In genomic region chr3:69542962-69543361, GRCm38 (mm10) we compare ENCODE assay signal across 10 mouse cellular contexts. TPM values are rescaled to one million over a fixed set of nuclear protein-coding genes. Genes with fewer than 3 reads are reported as not detected.
DNase-seq lines count a peak whose midpoint lies in the region; ATAC-seq and TF ChIP-seq lines count a peak whose summit lies in the region.
"Had no signal": no experiment of that assay in that cellular context is flagged by ENCODE, and none has a peak within 500 bp of the region (broad histone marks: within the 10 kb centered on the region; RNA-seq: fewer than 3 reads in every experiment).

No protein-coding gene starts in this region.

- no peak overlapping the region for H3K9ac ChIP-seq in hindbrain, embryonic 15.5 days
- no peak overlapping the region for H3K9ac ChIP-seq in intestine, postnatal 0 days (ENCODE audit: low read depth, low read length)
- H3K9ac ChIP-seq: heart, embryonic 15.5 days; stomach, embryonic 15.5 days had no signal

- no peaks in the 10 kb centered on the region for H3K9me3 ChIP-seq in hindbrain, embryonic 15.5 days
- no peaks in the 10 kb centered on the region for H3K9me3 ChIP-seq in intestine, postnatal 0 days (ENCODE audit: control insufficient read depth)
- H3K9me3 ChIP-seq: heart, embryonic 15.5 days; stomach, embryonic 15.5 days had no signal

- H3K4me3 ChIP-seq in hindbrain, embryonic 15.5 days, result no peak overlapping the region
- no peak overlapping the region for H3K4me3 ChIP-seq in intestine, postnatal 0 days (ENCODE audit: low read depth, low read length)
- H3K4me3 ChIP-seq: heart, embryonic 15.5 days; stomach, embryonic 15.5 days had no signal

- DNase-seq in lung, adult 18-20 months, result peak; percentile 14 to 38
- DNase-seq in lung, postnatal 4 days, result no peak
- peak; percentile 80 for DNase-seq in cerebellum, adult 9-10 months
- peak; percentile 36 for DNase-seq in lung, postnatal 36 days
- DNase-seq in heart, postnatal 25 days (ENCODE audit: low spot score), result no peak
- DNase-seq in heart, adult 8-10 months (ENCODE audit: low spot score), result no peak

- no peak for TF ChIP-seq CTCF in intestine, postnatal 0 days (IDR thresholded peaks at IDR 0.05; ENCODE audit: low read depth)

- H3K27me3 ChIP-seq in hindbrain, embryonic 15.5 days, result no peaks in the 10 kb centered on the region
- H3K27me3 ChIP-seq in intestine, postnatal 0 days (replicated peaks; ENCODE audit: control insufficient read depth, insufficient read depth, low read length), result no peaks in the 10 kb centered on the region
- H3K27me3 ChIP-seq: heart, embryonic 15.5 days; stomach, embryonic 15.5 days had no signal

- no peaks in the 10 kb centered on the region for H3K36me3 ChIP-seq in hindbrain, embryonic 15.5 days
- no peaks in the 10 kb centered on the region for H3K36me3 ChIP-seq in intestine, postnatal 0 days (ENCODE audit: control insufficient read depth, insufficient read depth)
- H3K36me3 ChIP-seq: heart, embryonic 15.5 days; stomach, embryonic 15.5 days had no signal

- peaks cover 14% of the 10 kb centered on the region for H3K4me1 ChIP-seq in hindbrain, embryonic 15.5 days (replicated peaks)
- H3K4me1 ChIP-seq in intestine, postnatal 0 days (replicated peaks; ENCODE audit: control insufficient read depth, insufficient read depth, low read length), result no peaks in the 10 kb centered on the region
- H3K4me1 ChIP-seq: stomach, embryonic 15.5 days had no signal

- H3K27ac ChIP-seq in hindbrain, embryonic 15.5 days (replicated peaks), result 0 out of 2 replicates have a peak overlapping the region, but pooled peaks have one; percentile 2
- no peak overlapping the region for H3K27ac ChIP-seq in intestine, postnatal 0 days (ENCODE audit: low read depth, low read length)
- H3K27ac ChIP-seq: heart, embryonic 15.5 days; stomach, embryonic 15.5 days had no signal

- no peak; the same call in 1 of the 2 replicates for ATAC-seq in hindbrain, embryonic 15.5 days (ENCODE audit: low FRiP score, low read depth)
- ATAC-seq in intestine, postnatal 0 days, result no peak

- WGBS in hindbrain, embryonic 15.5 days, result 41% methylated on average over 8 of the region's 8 CpGs
- WGBS in intestine, postnatal 0 days, result 84% methylated on average over 8 of the region's 8 CpGs

- H3K4me2 ChIP-seq in hindbrain, embryonic 15.5 days, result no peak overlapping the region
- no peak overlapping the region for H3K4me2 ChIP-seq in intestine, postnatal 0 days (replicated peaks; ENCODE audit: low read depth)
- H3K4me2 ChIP-seq: heart, embryonic 15.5 days; stomach, embryonic 15.5 days had no signal

- intact Hi-C loops in heart, postnatal 25 days (cut with DNase I), result no loop called here

RNA-seq across cellular contexts. Expression of gene B3galnt1, which starts 55.8 kb away (rescaled TPM):
- 102 and 103 TPM in 2 replicates for polyA plus RNA-seq in hindbrain, embryonic 15.5 days (2015; fragmentation: Nextera tagmentation; extraction: Ambion mirVana)
- 1 to 10 TPM; 1.9 to 2.1 TPM for total RNA-seq in heart, postnatal 25 days (2021)
- 21.6 and 21.8 TPM in 2 replicates for polyA plus RNA-seq in intestine, postnatal 0 days (2015; fragmentation: Nextera tagmentation; extraction: Ambion mirVana)
- 1 to 10 TPM; 1.4 to 2.8 (median 1.7) TPM for total RNA-seq in heart, adult 8-10 months (2022)

Comparison
In these comparisons a context has a peak if more than half of its experiments do, and no peak if none do; other contexts are left out.
1. DNase-seq: peak in lung, adult 18-20 months (2 of 2), cerebellum, adult 9-10 months (single experiment) and lung, postnatal 36 days (single experiment); none in lung, postnatal 4 days (0 of 2), heart, postnatal 25 days (single experiment) and heart, adult 8-10 months (single experiment).